9 mouse cellular contexts compared by ENCODE assay signal in the genomic region with DNA sequence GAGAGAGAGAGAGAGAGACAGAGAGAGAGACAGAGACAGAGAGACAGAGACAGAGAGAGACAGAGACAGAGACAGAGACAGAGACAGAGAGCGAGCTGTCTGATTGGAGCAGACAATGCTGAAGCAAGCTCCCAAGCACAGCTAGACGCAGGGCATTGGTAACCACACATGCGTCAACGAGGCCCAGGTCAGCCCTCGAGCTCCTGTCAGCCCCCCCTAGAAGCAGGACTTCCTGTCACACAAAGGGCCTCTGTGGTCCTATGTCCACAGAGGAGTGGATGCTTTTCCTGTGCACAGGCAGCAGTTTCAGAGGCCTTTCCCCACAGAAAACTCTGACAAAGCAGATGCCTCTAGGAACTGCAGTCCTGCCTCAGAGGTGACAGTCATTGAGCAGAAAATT. TPM values are rescaled to one million over a fixed set of nuclear protein-coding genes. Genes with fewer than 3 reads are reported as not detected.
DNase-seq lines count a peak whose midpoint lies in the region; ATAC-seq and TF ChIP-seq lines count a peak whose summit lies in the region.
"Had no signal": no experiment of that assay in that cellular context is flagged by ENCODE, and none has a peak within 500 bp of the region (broad histone marks: within the 10 kb centered on the region; RNA-seq: fewer than 3 reads in every experiment).

No protein-coding gene starts in this region.

- peak; percentile 59; the same call in 1 of the 2 replicates for ATAC-seq in lung, embryonic 16.5 days (ENCODE audit: low read depth)
- ATAC-seq in hindbrain, postnatal 0 days, result peak; percentile 40; the same call in 1 of the 2 replicates

- H3K27ac ChIP-seq in lung, embryonic 16.5 days (ENCODE audit: low read length), result peak overlapping the region; percentile 23; the same call in 1 of the 2 replicates
- no peak overlapping the region for H3K27ac ChIP-seq in hindbrain, postnatal 0 days
- H3K27ac ChIP-seq: neural tube, embryonic 12.5 days had no signal

- no peaks in the 10 kb centered on the region for H3K27me3 ChIP-seq in lung, embryonic 16.5 days (ENCODE audit: control insufficient read depth, insufficient read depth, low read depth, low read length)
- no peaks in the 10 kb centered on the region for H3K27me3 ChIP-seq in hindbrain, postnatal 0 days (ENCODE audit: insufficient read depth, low read length)
- H3K27me3 ChIP-seq: neural tube, embryonic 12.5 days had no signal

- H3K36me3 ChIP-seq in lung, embryonic 16.5 days (ENCODE audit: control insufficient read depth, insufficient read depth, low read length), result no peaks in the 10 kb centered on the region
- H3K36me3 ChIP-seq in hindbrain, postnatal 0 days (ENCODE audit: insufficient read depth, low read length), result no peaks in the 10 kb centered on the region
- H3K36me3 ChIP-seq: neural tube, embryonic 12.5 days had no signal

- H3K4me1 ChIP-seq in lung, embryonic 16.5 days (replicated peaks; ENCODE audit: control insufficient read depth, insufficient read depth, low read length), result peaks cover 22% of the 10 kb centered on the region
- 0 out of 2 replicates have a peak, but pooled peaks cover 4% of the 10 kb centered on the region for H3K4me1 ChIP-seq in hindbrain, postnatal 0 days (ENCODE audit: insufficient read depth, low read length)

- no peaks in the 10 kb centered on the region for H3K9me3 ChIP-seq in lung, embryonic 16.5 days (ENCODE audit: control insufficient read depth, low read length)
- no peaks in the 10 kb centered on the region for H3K9me3 ChIP-seq in hindbrain, postnatal 0 days (ENCODE audit: low read length)
- H3K9me3 ChIP-seq: neural tube, embryonic 12.5 days had no signal

- 26% methylated on average over 5 of the region's 5 CpGs for WGBS in lung, embryonic 16.5 days
- WGBS in hindbrain, postnatal 0 days, result 35% methylated on average over 5 of the region's 5 CpGs

- H3K4me3 ChIP-seq in lung, embryonic 16.5 days (ENCODE audit: low read length), result no peak overlapping the region
- H3K4me3 ChIP-seq in hindbrain, postnatal 0 days (ENCODE audit: low read length), result no peak overlapping the region
- H3K4me3 ChIP-seq: neural tube, embryonic 12.5 days had no signal

- TF ChIP-seq CTCF in hindbrain, postnatal 0 days (IDR thresholded peaks at IDR 0.05; ENCODE audit: low read depth), result no peak

- H3K9ac ChIP-seq in lung, embryonic 16.5 days (ENCODE audit: low read length), result no peak overlapping the region
- no peak overlapping the region for H3K9ac ChIP-seq in hindbrain, postnatal 0 days (replicated peaks; ENCODE audit: low read length)
- H3K9ac ChIP-seq: neural tube, embryonic 12.5 days had no signal

- no peak overlapping the region for H3K4me2 ChIP-seq in lung, embryonic 16.5 days (ENCODE audit: low read depth, low read length)
- no peak overlapping the region for H3K4me2 ChIP-seq in hindbrain, postnatal 0 days (ENCODE audit: low read depth, low read length)
- H3K4me2 ChIP-seq: neural tube, embryonic 12.5 days had no signal

- DNase-seq in adrenal gland, adult 2 months, result peak; percentile 45
- DNase-seq in adrenal gland, adult 8-10 months, result no peak
- no peak for DNase-seq in lung, postnatal 10 days
- no peak for DNase-seq in hindbrain, postnatal 0 days (ENCODE audit: low spot score)
- DNase-seq in naive thymus-derived CD4-positive, alpha-beta T cell, adult 2 months (ENCODE audit: low read depth), result peak; percentile 20
- no peak for DNase-seq in testis, postnatal 14 days (ENCODE audit: low spot score)
- DNase-seq in layer of hippocampus, postnatal 36 days, result no peak

RNA-seq across cellular contexts. Expression of a gene that starts 38.6 kb away (rescaled TPM):
- 100 to 1,000 TPM in 1 of 2 experiments, 10 to 100 TPM in 1; 76.7 to 111 TPM for total RNA-seq in adrenal gland, adult 2 months (2021)
- polyA plus RNA-seq in adrenal gland, adult 2 months (2012; rRNA removed), result 25.3 and 28.9 TPM in 2 replicates
- 100 to 1,000 TPM in 2 of 4 experiments, 10 to 100 TPM in 2; 88.4 to 126 (median 102) TPM for total RNA-seq in adrenal gland, adult 8-10 months (2022)
- 71.4 and 73.6 TPM in 2 replicates for polyA plus RNA-seq in lung, embryonic 16.5 days (2015; fragmentation: Nextera tagmentation; extraction: Ambion mirVana)
- total RNA-seq in hindbrain, postnatal 0 days (2014; rRNA removed), result 18.7 and 19.5 TPM in 2 replicates
- 19.3 and 20.0 TPM in 2 replicates for polyA plus RNA-seq in hindbrain, postnatal 0 days (2015; fragmentation: Nextera tagmentation; extraction: Ambion mirVana)
- total RNA-seq in layer of hippocampus, postnatal 36 days (2021), result 100 to 1,000 TPM in 1 of 2 experiments, 10 to 100 TPM in 1; 82.0 to 102 TPM

Comparison
In these comparisons a context has a peak if more than half of its experiments do, and no peak if none do; other contexts are left out.
1. DNase-seq: peak in adrenal gland, adult 2 months (single experiment) and naive thymus-derived CD4-positive, alpha-beta T cell, adult 2 months (single experiment); none in adrenal gland, adult 8-10 months (single experiment), lung, postnatal 10 days (single experiment), hindbrain, postnatal 0 days (single experiment), testis, postnatal 14 days (single experiment) and layer of hippocampus, postnatal 36 days (0 of 2).